Mouse (Mus musculus) c-Kit-negative CD71-positive TER-119-positive erythroid progenitor cells, embryonic 14.5 days (primary cell): ENCODE data around the gene D630045J12Rik.

Experiments
- DNase-seq: peaks from one replicate; pipeline ENCODE4 v3.0.0-alpha.2; 2013; ENCODE audit warnings: low read depth, low spot score

Gene D630045J12Rik

GRCm38 (mm10) chr6:38194046-38194445 is 59.8 kb downstream of the D630045J12Rik start:
- DNase-seq = no peak

- DNase-seq = no peak
Measured at GRCm38 (mm10) chr6:38192952-38193351, 60.9 kb downstream of the D630045J12Rik start.

- DNase-seq = no peak
Measured at GRCm38 (mm10) chr6:38186312-38186950, 67.4 kb downstream of the D630045J12Rik start.

- no peak for DNase-seq
Measured at GRCm38 (mm10) chr6:38184791-38185190, 69.0 kb downstream of the D630045J12Rik start.

- no peak for DNase-seq
Measured at GRCm38 (mm10) chr6:38181756-38182318, 72.0 kb downstream of the D630045J12Rik start.

GRCm38 (mm10) chr6:38180669-38181068 is 73.1 kb downstream of the D630045J12Rik start:
- DNase-seq = no peak

- DNase-seq = no peak
Measured at GRCm38 (mm10) chr6:38165385-38165784, 88.4 kb downstream of the D630045J12Rik start.

- DNase-seq = no peak
Measured at GRCm38 (mm10) chr6:38164705-38165104, 89.1 kb downstream of the D630045J12Rik start.

- no peak for DNase-seq
Measured at GRCm38 (mm10) chr6:38162825-38163504, 90.8 kb downstream of the D630045J12Rik start.

- no peak for DNase-seq
Measured at GRCm38 (mm10) chr6:38160556-38160955, 93.3 kb downstream of the D630045J12Rik start.

GRCm38 (mm10) chr6:38160102-38160501 is 93.7 kb downstream of the D630045J12Rik start:
- peak; percentile 40 for DNase-seq

GRCm38 (mm10) chr6:38159576-38159975 is 94.2 kb downstream of the D630045J12Rik start:
- DNase-seq = no peak

- DNase-seq = no peak
Measured at GRCm38 (mm10) chr6:38157925-38158324, 95.9 kb downstream of the D630045J12Rik start.

GRCm38 (mm10) chr6:38156204-38156603 is 97.6 kb downstream of the D630045J12Rik start:
- no peak for DNase-seq

- DNase-seq = no peak
Measured at GRCm38 (mm10) chr6:38152305-38152704, 101.5 kb downstream of the D630045J12Rik start.

- no peak for DNase-seq
Measured at GRCm38 (mm10) chr6:38149483-38149882, 104.3 kb downstream of the D630045J12Rik start.

GRCm38 (mm10) chr6:38148626-38149025 is 105.2 kb downstream of the D630045J12Rik start:
- DNase-seq = no peak

- no peak for DNase-seq
Measured at GRCm38 (mm10) chr6:38147301-38147700, 106.5 kb downstream of the D630045J12Rik start.

GRCm38 (mm10) chr6:38145463-38146065 is 108.2 kb downstream of the D630045J12Rik start:
- no peak for DNase-seq

GRCm38 (mm10) chr6:38144161-38144998 is 109.4 kb downstream of the D630045J12Rik start:
- no peak for DNase-seq

- DNase-seq = no peak
Measured at GRCm38 (mm10) chr6:38140402-38140801, 113.4 kb downstream of the D630045J12Rik start.

- DNase-seq = no peak
Measured at GRCm38 (mm10) chr6:38139086-38139485, 114.7 kb downstream of the D630045J12Rik start.
